Mouse (Mus musculus) MN1 (cell line): ENCODE data around the gene Cmss1.

Experiments
- DNase-seq: peaks from one replicate; pipeline ENCODE4 v3.0.0-alpha.2; 2016; ENCODE audit warnings: low spot score

Gene Cmss1

GRCm38 (mm10) chr16:57558258-57558657 is 48.4 kb downstream of the Cmss1 start:
- no peak for DNase-seq

- peak; percentile 17 for DNase-seq
These were observed 50.4 kb downstream of the Cmss1 start for GRCm38 (mm10) chr16:57556244-57556643.

GRCm38 (mm10) chr16:57555667-57556066 is 51.0 kb downstream of the Cmss1 start:
- DNase-seq = no peak

- no peak for DNase-seq
These were observed 51.7 kb downstream of the Cmss1 start for GRCm38 (mm10) chr16:57554886-57555400.

GRCm38 (mm10) chr16:57553235-57553634 is 53.4 kb downstream of the Cmss1 start:
- DNase-seq = no peak

GRCm38 (mm10) chr16:57552709-57553108 is 54.0 kb downstream of the Cmss1 start:
- peak; percentile 31 for DNase-seq

- DNase-seq = no peak
These were observed 55.0 kb downstream of the Cmss1 start for GRCm38 (mm10) chr16:57551617-57552016.

GRCm38 (mm10) chr16:57550817-57551216 is 55.8 kb downstream of the Cmss1 start:
- no peak for DNase-seq

- no peak for DNase-seq
These were observed 56.6 kb downstream of the Cmss1 start for GRCm38 (mm10) chr16:57550088-57550487.

- peak; percentile 69 for DNase-seq
These were observed 57.3 kb downstream of the Cmss1 start for GRCm38 (mm10) chr16:57549061-57550037.

GRCm38 (mm10) chr16:57548608-57549007 is 58.1 kb downstream of the Cmss1 start:
- no peak for DNase-seq

GRCm38 (mm10) chr16:57546355-57546754 is 60.3 kb downstream of the Cmss1 start:
- DNase-seq = no peak

- no peak for DNase-seq
These were observed 62.2 kb downstream of the Cmss1 start for GRCm38 (mm10) chr16:57544441-57544840.

- no peak for DNase-seq
These were observed 63.4 kb downstream of the Cmss1 start for GRCm38 (mm10) chr16:57543243-57543642.

GRCm38 (mm10) chr16:57536511-57536910 is 70.2 kb downstream of the Cmss1 start:
- DNase-seq = no peak

- DNase-seq = no peak
These were observed 71.9 kb downstream of the Cmss1 start for GRCm38 (mm10) chr16:57534811-57535210.

- no peak for DNase-seq
These were observed 72.3 kb downstream of the Cmss1 start for GRCm38 (mm10) chr16:57534365-57534764.

- DNase-seq = peak; percentile 16
These were observed 74.6 kb downstream of the Cmss1 start for GRCm38 (mm10) chr16:57532081-57532493.

GRCm38 (mm10) chr16:57530547-57530946 is 76.1 kb downstream of the Cmss1 start:
- DNase-seq = no peak

- no peak for DNase-seq
These were observed 78.2 kb downstream of the Cmss1 start for GRCm38 (mm10) chr16:57528457-57528856.

- DNase-seq = no peak
These were observed 79.8 kb downstream of the Cmss1 start for GRCm38 (mm10) chr16:57526893-57527292.

- no peak for DNase-seq
These were observed 81.2 kb downstream of the Cmss1 start for GRCm38 (mm10) chr16:57525476-57525875.

GRCm38 (mm10) chr16:57525046-57525445 is 81.6 kb downstream of the Cmss1 start:
- no peak for DNase-seq
